Mouse (Mus musculus): ENCODE data around the gene Begain. TPM values are rescaled to one million over a fixed set of nuclear protein-coding genes. Genes with fewer than 3 reads are reported as not detected.
A peak's percentile ranks its signal among the peaks of the same experiment; 100 is the strongest.

Begain gene
- 1 to 10 TPM; 2.9 to 5.0 TPM for total RNA-seq (2021)
- long read RNA-seq, experiment 1, partial matches to known transcripts: 0 of 10 reads
- long read RNA-seq, experiment 1, other reads (novel, unspliced or antisense): 8 of 10 reads
- long read RNA-seq, experiment 2: 0 reads

- DNase-seq (ENCODE audit: low spot score in 2 of 2): no peak
These were observed at the start of gene Begain for GRCm38 (mm10) chr12:109068167-109068653. Gene Begain (minus strand): TSS chr12:109068217.

GRCm38 (mm10) chr12:109115707-109116106 is 47.7 kb upstream of the Begain start:
- DNase-seq (ENCODE audit: low spot score in 2 of 2): no peak

- no peak for DNase-seq (ENCODE audit: low spot score in 2 of 2)
These were observed 47.1 kb upstream of the Begain start for GRCm38 (mm10) chr12:109115161-109115560.

GRCm38 (mm10) chr12:109112996-109113592 is 45.1 kb upstream of the Begain start:
- no peak for DNase-seq (ENCODE audit: low spot score in 2 of 2)

GRCm38 (mm10) chr12:109112354-109112995 is 44.5 kb upstream of the Begain start:
- DNase-seq (ENCODE audit: low spot score in 2 of 2): no peak

- no peak for DNase-seq (ENCODE audit: low spot score in 2 of 2)
These were observed 40.9 kb upstream of the Begain start for GRCm38 (mm10) chr12:109108911-109109310.

- DNase-seq (ENCODE audit: low spot score in 2 of 2): no peak
These were observed 32.4 kb upstream of the Begain start for GRCm38 (mm10) chr12:109100381-109100780.

GRCm38 (mm10) chr12:109090456-109091130 is 22.6 kb upstream of the Begain start:
- no peak for DNase-seq (ENCODE audit: low spot score in 2 of 2)

- no peak for DNase-seq (ENCODE audit: low spot score in 2 of 2)
These were observed 22.0 kb upstream of the Begain start for GRCm38 (mm10) chr12:109090041-109090440.

- no peak for DNase-seq (ENCODE audit: low spot score in 2 of 2)
These were observed 18.1 kb upstream of the Begain start for GRCm38 (mm10) chr12:109086111-109086510.

- DNase-seq (ENCODE audit: low spot score in 2 of 2): no peak
These were observed 17.7 kb upstream of the Begain start for GRCm38 (mm10) chr12:109085674-109086073.

- DNase-seq (ENCODE audit: low spot score in 2 of 2): no peak
These were observed 17.0 kb upstream of the Begain start for GRCm38 (mm10) chr12:109085046-109085445.

GRCm38 (mm10) chr12:109083476-109083875 is 15.5 kb upstream of the Begain start:
- DNase-seq (ENCODE audit: low spot score in 2 of 2): no peak

- no peak for DNase-seq (ENCODE audit: low spot score in 2 of 2)
These were observed 9.0 kb upstream of the Begain start for GRCm38 (mm10) chr12:109077036-109077435.

- no peak for DNase-seq (ENCODE audit: low spot score in 2 of 2)
These were observed 6.8 kb upstream of the Begain start for GRCm38 (mm10) chr12:109074777-109075285.

GRCm38 (mm10) chr12:109074106-109074505 is 6.1 kb upstream of the Begain start:
- no peak for DNase-seq (ENCODE audit: low spot score in 2 of 2)

- DNase-seq (ENCODE audit: low spot score in 2 of 2): no peak
These were observed 3.2 kb upstream of the Begain start for GRCm38 (mm10) chr12:109071248-109071647.

- DNase-seq (ENCODE audit: low spot score in 2 of 2): no peak
These were observed 1.7 kb upstream of the Begain start for GRCm38 (mm10) chr12:109069751-109070150.

GRCm38 (mm10) chr12:109068738-109069137 is 721 bp upstream of the Begain start:
- DNase-seq (ENCODE audit: low spot score in 2 of 2): no peak

- DNase-seq (ENCODE audit: low spot score in 2 of 2): peak; percentile 35 to 41
These were observed 369 bp downstream of the Begain start for GRCm38 (mm10) chr12:109067561-109068135.

GRCm38 (mm10) chr12:109058660-109059059 is 9.4 kb downstream of the Begain start:
- DNase-seq (ENCODE audit: low spot score in 2 of 2): no peak
